Mouse (Mus musculus) bone marrow, adult 2 months (tissue): ENCODE measurements around the gene Hnrnpd. TPM values are rescaled to one million over a fixed set of nuclear protein-coding genes. Genes with fewer than 3 reads are reported as not detected.

ENCODE experiments used
- H3K27ac ChIP-seq: fragments of 200-500 bp; 2 replicates; pipeline ENCODE4 v1.5.1; 2012; ENCODE audit warnings: low read depth, mild to moderate bottlenecking, control low read depth, inconsistent platforms, low read length; ENCODE audit not compliant: control insufficient read depth, poor library complexity, insufficient read depth
- H3K4me1 ChIP-seq: fragments of 200-500 bp; 2 replicates; pipeline ENCODE4 v1.6.1; 2011; ENCODE audit warnings: low read length; ENCODE audit not compliant: control insufficient read depth, insufficient read depth
- H3K4me3 ChIP-seq: fragments of 200-500 bp; replicated peaks from 2 replicates; pipeline ENCODE3; 2011; ENCODE audit warnings: mild to moderate bottlenecking, low read depth, low read length, control low read depth; ENCODE audit not compliant: control insufficient read depth
- CTCF ChIP-seq: fragments of 200-500 bp; IDR thresholded peaks from 2 replicates; pipeline ENCODE4 v1.5.1; 2011; ENCODE audit warnings: low read length, control low read depth; ENCODE audit not compliant: control insufficient read depth, insufficient read depth
- POLR2A ChIP-seq: fragments of 200-500 bp; IDR thresholded peaks from 2 replicates; pipeline ENCODE4 v1.6.1; 2011; ENCODE audit warnings: low read depth, mild to moderate bottlenecking, control low read depth, low read length, borderline replicate concordance; ENCODE audit not compliant: control insufficient read depth
- WGBS: fragments of 180-500 bp; shearing (Covaris S2); methylation state at CpG from one replicate; pipeline ENCODE4 v1.1.7; 2018; 5-methylcytosine and 5-hydroxymethylcytosine counted together
- polyA plus RNA-seq: library from polyadenylated mRNA; stranded (reverse); fragments of >200 nt; gene quantifications from 2 replicates; pipeline ENCODE4 v1.2.4, GENCODE M21; 2011; ENCODE audit warnings: low replicate concordance; ENCODE audit not compliant: missing spikeins, insufficient read depth, insufficient read length

Hnrnpd gene
- polyA plus RNA-seq, 1 experiment = 333 TPM

DNA sequence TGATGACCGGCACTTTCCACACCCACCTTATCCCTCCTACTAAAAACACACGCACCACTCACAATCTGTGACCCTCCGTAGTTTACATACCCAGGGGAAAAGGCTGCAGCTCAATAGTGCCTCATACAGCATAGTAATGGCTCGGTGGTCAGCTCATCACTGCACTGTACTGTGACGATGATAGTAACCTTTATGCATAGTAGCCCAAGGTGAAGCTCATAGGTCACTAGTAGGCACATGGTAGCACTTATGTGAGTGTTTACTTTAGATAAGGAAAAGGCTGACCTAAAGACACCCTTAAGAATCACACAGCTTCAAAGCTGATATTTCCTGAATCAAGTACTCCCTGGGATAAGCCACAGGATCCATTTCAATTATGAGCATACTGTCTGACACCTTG, 26.2 kb downstream of the Hnrnpd start:
- Histone ChIP-seq H3K27ac (no peak overlapping the region), H3K4me1 (no peaks in the 10 kb centered on the region), H3K4me3 (no peak overlapping the region)
- TF ChIP-seq CTCF = no peak
- TF ChIP-seq POLR2A = no peak
- 85% methylated on average over 5 of the region's 5 CpGs for WGBS

GRCm38 (mm10) chr5:99941776-99942502, 36.8 kb downstream of the Hnrnpd start:
- no peak overlapping the region for H3K4me3 ChIP-seq
- TF ChIP-seq CTCF = no peak
- TF ChIP-seq POLR2A = no peak
- WGBS = 83% methylated on average over 10 of the region's 10 CpGs
- H3K27ac ChIP-seq = no peak overlapping the region
- no peaks in the 10 kb centered on the region for H3K4me1 ChIP-seq

DNA sequence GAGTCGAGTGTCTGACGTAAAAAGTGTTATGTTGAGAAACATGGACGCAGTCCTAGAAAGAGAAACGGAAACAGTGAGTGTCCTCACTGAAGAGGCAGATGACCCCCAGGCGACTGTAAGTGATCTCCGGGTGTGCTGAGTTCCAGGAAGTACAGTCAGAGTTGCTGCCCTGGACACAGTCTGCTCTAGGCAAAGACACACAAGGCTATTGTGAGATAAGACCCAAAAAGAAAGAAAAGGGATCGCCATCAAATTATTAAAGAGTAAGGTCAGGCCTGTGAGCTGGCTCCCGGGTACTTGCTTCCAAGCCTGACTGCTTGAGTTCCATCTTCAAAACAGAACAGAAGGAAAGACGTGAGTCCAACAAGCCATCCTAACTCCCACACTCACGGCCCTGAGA, 37.5 kb downstream of the Hnrnpd start:
- Histone ChIP-seq H3K4me1 (no peaks in the 10 kb centered on the region), H3K27ac (no peak overlapping the region), H3K4me3 (no peak overlapping the region)
- TF ChIP-seq POLR2A = no peak
- TF ChIP-seq CTCF = no peak
- 81% methylated on average over 10 of the region's 10 CpGs for WGBS

DNA sequence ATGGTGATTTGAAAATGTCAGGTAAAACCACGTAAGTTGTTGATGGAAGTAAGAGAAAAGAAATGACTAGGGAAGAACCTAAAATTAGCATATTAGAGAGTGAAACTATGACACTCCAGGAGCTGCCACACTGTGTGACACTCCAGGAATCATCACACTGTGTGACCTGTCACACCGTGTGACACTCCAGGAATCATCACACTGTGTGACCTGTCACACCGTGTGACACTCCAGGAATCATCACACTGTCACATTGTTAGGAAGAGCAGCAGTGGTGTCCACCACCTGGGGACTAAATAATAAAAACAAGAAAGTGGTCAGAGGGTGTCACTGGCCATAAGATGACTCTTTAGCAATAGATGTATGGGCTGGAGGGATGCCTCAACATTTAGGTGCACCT, 39.3 kb downstream of the Hnrnpd start:
- H3K4me1 ChIP-seq = no peaks in the 10 kb centered on the region
- H3K4me3 ChIP-seq = no peak overlapping the region
- WGBS = 78% methylated on average over 3 of the region's 3 CpGs
- H3K27ac ChIP-seq = no peak overlapping the region
- TF ChIP-seq POLR2A = no peak
- no peak for TF ChIP-seq CTCF

GRCm38 (mm10) chr5:99931910-99932309, 46.8 kb downstream of the Hnrnpd start:
- Histone ChIP-seq H3K4me1 (no peaks in the 10 kb centered on the region), H3K4me3 (no peak overlapping the region), H3K27ac (no peak overlapping the region)
- TF ChIP-seq POLR2A (no peak), CTCF (no peak)
- 76% methylated on average over 6 of the region's 6 CpGs for WGBS

DNA sequence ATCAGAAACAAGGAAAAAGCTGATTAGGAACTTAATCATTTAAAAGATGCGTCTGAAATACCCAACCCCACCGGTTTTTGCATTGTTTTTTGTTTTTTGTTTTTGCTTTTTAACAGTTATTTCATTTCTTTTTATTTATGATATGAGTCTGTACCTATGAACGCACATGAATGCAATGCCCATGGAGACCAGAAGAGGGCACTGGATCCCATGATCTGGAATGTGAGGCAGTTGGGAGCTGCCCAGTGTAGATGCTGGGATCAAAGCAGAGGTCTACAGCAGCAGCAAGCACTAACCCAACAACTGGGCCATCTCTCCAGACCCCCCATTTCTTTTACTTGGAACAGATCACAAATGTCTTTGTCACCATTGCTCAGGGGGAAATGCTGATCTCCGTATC, 50.8 kb downstream of the Hnrnpd start:
- TF ChIP-seq CTCF (peak; percentile 70), POLR2A (no peak)
- 53% methylated on average over 4 of the region's 4 CpGs for WGBS
- no peaks in the 10 kb centered on the region for H3K4me1 ChIP-seq
- H3K4me3 ChIP-seq = no peak overlapping the region
- H3K27ac ChIP-seq = no peak overlapping the region

DNA sequence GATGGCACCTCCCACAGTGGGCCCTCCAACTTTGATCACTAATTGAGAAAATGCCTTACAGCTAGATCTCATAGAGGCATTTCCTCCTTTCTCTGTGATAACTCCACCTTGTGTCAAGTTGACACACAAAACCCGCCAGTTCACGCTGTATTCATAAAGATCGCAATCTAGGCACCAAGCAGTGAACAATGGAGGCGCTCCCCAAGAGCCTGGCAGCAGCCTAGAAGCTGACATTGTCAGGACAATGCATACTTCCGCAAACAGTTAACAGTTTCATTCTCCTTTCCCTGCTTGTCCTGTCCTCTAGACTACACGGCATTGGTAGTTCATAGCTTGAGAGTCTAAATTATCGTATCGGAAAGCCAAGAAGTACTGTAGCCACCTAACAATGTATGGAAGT, 56.7 kb downstream of the Hnrnpd start:
- no peak overlapping the region for H3K27ac ChIP-seq
- no peaks in the 10 kb centered on the region; the same call in 1 of the 2 replicates for H3K4me1 ChIP-seq
- WGBS = 78% methylated on average over 8 of the region's 8 CpGs
- TF ChIP-seq CTCF = no peak
- no peak for TF ChIP-seq POLR2A
- no peak overlapping the region for H3K4me3 ChIP-seq

DNA sequence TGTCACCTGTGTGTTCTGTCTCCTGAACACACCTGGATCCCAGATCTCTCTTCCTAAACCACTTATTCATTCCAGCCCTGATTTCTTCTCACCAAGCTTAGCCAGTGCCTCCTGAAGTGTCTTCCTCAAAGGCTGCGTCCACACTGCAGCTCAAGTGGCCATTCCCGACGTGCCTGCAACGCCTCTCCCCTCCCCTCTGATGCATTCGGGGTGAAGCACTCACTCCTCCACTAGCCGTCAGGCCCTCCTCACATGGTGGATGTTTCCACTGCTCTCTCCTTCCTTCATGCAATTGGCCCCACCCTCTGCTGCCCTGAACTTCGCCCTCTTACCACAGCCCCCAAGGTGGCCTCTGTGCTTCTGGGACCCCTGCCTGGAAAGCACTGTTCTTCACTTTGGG, 63.2 kb downstream of the Hnrnpd start:
- TF ChIP-seq CTCF (no peak), POLR2A (no peak)
- Histone ChIP-seq H3K4me1 (no peaks in the 10 kb centered on the region), H3K27ac (no peak overlapping the region), H3K4me3 (no peak overlapping the region)
- WGBS = 73% methylated on average over 7 of the region's 7 CpGs

GRCm38 (mm10) chr5:99906181-99906956, 72.4 kb downstream of the Hnrnpd start, which contains the start of gene Vamp9:
Gene Vamp9, plus strand, starts transcription at chr5:99906254.
- 3% methylated on average over 49 of the region's 49 CpGs for WGBS
- TF ChIP-seq POLR2A (peak; percentile 56; the same call in 1 of the 2 replicates), CTCF (peak; percentile 37; the same call in 1 of the 2 replicates)
- peak within 1 kb of the TSS; percentile 86 for H3K27ac ChIP-seq
- H3K4me3 ChIP-seq = peak within 1 kb of the TSS; percentile 64
- no peaks in the 10 kb centered on the region for H3K4me1 ChIP-seq

Other genes with a start within 250 kb of the Hnrnpd start
- gene Rasgef1b, start 249.9 kb downstream of the Hnrnpd start, polyA plus RNA-seq = 1.00 and 3.0 TPM in 2 replicates
- gene Vamp9, start 72.7 kb downstream of the Hnrnpd start, polyA plus RNA-seq = not detected in 2 replicates
- gene 4930524J08Rik, start 123 bp upstream of the Hnrnpd start, polyA plus RNA-seq = 2.6 and 5.0 TPM in 2 replicates
- gene Hnrnpdl, start 60.7 kb upstream of the Hnrnpd start, polyA plus RNA-seq = 116 and 161 TPM in 2 replicates
- 2.3 and 7.5 TPM in 2 replicates for gene Enoph1, start 61.0 kb upstream of the Hnrnpd start, polyA plus RNA-seq
- 0.65 TPM in 1 of 2 replicates, not detected in the other for gene Tmem150c, start 180.9 kb upstream of the Hnrnpd start, polyA plus RNA-seq